Mouse (Mus musculus): Measurements from ENCODE around the gene Gm10638. TPM values are rescaled to one million over a fixed set of nuclear protein-coding genes. Genes with fewer than 3 reads are reported as not detected.

Gm10638 gene
- 1.7 and 1.8 TPM in 2 replicates for polyA plus RNA-seq (2015; fragmentation: Nextera tagmentation; extraction: Ambion mirVana)

GRCm38 (mm10) chr8:86745221-86745934 lies at the start of gene Gm10638, which contains the start of gene Siah1a:
Gm10638 (plus strand) TSS chr8:86745699.
Siah1a (minus strand) TSS chr8:86745934.
- H3K9me3 ChIP-seq (ENCODE audit: low read length), result no peaks in the 10 kb centered on the region
- no peaks in the 10 kb centered on the region for H3K27me3 ChIP-seq (ENCODE audit: insufficient read depth, low read length)
- H3K36me3 ChIP-seq (replicated peaks; ENCODE audit: insufficient read depth, low read length), result no peaks in the 10 kb centered on the region
- ATAC-seq, result peak; percentile 76
- peak within 1 kb of the TSS; percentile 99 for H3K9ac ChIP-seq (replicated peaks)
- DNase-seq, result peak; percentile 73
- peak within 1 kb of the TSS; percentile 97 for H3K4me2 ChIP-seq (ENCODE audit: low read depth, low read length)
- H3K4me3 ChIP-seq (ENCODE audit: low read depth, low read length), result peak within 1 kb of the TSS; percentile 77
- TF ChIP-seq EP300 (IDR thresholded peaks at IDR 0.05; ENCODE audit: low read depth) (no peak), CTCF (IDR thresholded peaks at IDR 0.05; ENCODE audit: low read depth) (no peak)
- WGBS (ENCODE audit: insufficient replicate concordance), result 4% methylated on average over 51 of the region's 88 CpGs
- H3K4me1 ChIP-seq (ENCODE audit: insufficient read depth), result peaks cover 29% of the 10 kb centered on the region
- peak within 1 kb of the TSS; percentile 95 for H3K27ac ChIP-seq (ENCODE audit: low read depth)

GRCm38 (mm10) chr8:86695703-86696102 lies 49.8 kb upstream of the Gm10638 start:
- ATAC-seq, result no peak
- Histone ChIP-seq H3K9ac (replicated peaks) (no peak overlapping the region), H3K4me1 (ENCODE audit: insufficient read depth) (no peaks in the 10 kb centered on the region), H3K9me3 (ENCODE audit: low read length) (no peaks in the 10 kb centered on the region), H3K27ac (ENCODE audit: low read depth) (no peak overlapping the region), H3K4me2 (ENCODE audit: low read depth, low read length) (no peak overlapping the region), H3K4me3 (ENCODE audit: low read depth, low read length) (no peak overlapping the region), H3K27me3 (ENCODE audit: insufficient read depth, low read length) (no peaks in the 10 kb centered on the region), H3K36me3 (replicated peaks; ENCODE audit: insufficient read depth, low read length) (peaks cover 29% of the 10 kb centered on the region)
- DNase-seq, result no peak
- no peak for TF ChIP-seq CTCF (IDR thresholded peaks at IDR 0.05; ENCODE audit: low read depth)
- no peak for TF ChIP-seq EP300 (IDR thresholded peaks at IDR 0.05; ENCODE audit: low read depth)
- WGBS (ENCODE audit: insufficient replicate concordance), result 76% methylated on average over 2 of the region's 2 CpGs

DNA sequence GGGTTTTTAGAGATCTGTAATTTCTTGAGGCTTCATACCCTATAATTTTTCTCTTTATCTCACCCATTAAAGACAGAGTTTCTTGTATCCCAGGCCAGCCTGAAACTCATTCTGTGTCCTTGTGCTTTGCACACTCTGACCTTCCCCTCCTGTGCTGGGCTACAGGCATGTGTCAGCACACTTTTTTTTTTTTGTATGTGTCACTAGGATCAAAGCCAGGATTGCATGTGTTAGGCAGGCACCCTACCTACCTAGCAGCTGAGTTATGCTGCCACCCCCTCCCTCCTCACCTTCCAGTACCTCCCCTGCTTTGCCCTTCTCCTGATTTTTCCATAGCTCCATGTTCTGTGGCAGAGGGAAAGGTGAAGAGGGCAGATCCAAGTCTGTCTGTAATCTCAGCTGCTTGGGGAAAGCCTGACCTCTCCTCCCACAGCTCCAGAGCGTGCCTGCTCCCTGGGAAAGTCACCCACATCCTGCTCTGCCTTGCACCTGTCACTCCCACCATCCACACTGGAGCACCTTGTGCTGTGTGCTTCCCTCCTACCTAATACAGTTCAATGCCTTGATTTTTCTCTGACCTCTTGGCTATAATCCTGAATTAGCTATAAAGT lies 46.6 kb upstream of the Gm10638 start:
- 67% methylated on average over 1 of the region's 1 CpGs for WGBS (ENCODE audit: insufficient replicate concordance)
- ATAC-seq (no peak), DNase-seq (no peak)
- Histone ChIP-seq H3K4me2 (ENCODE audit: low read depth, low read length) (no peak overlapping the region), H3K9me3 (ENCODE audit: low read length) (no peaks in the 10 kb centered on the region), H3K27ac (ENCODE audit: low read depth) (no peak overlapping the region), H3K4me3 (ENCODE audit: low read depth, low read length) (no peak overlapping the region), H3K9ac (replicated peaks) (no peak overlapping the region), H3K27me3 (ENCODE audit: insufficient read depth, low read length) (no peaks in the 10 kb centered on the region), H3K36me3 (replicated peaks; ENCODE audit: insufficient read depth, low read length) (peaks cover 33% of the 10 kb centered on the region), H3K4me1 (ENCODE audit: insufficient read depth) (no peaks in the 10 kb centered on the region)
- TF ChIP-seq EP300 (IDR thresholded peaks at IDR 0.05; ENCODE audit: low read depth), result no peak
- TF ChIP-seq CTCF (IDR thresholded peaks at IDR 0.05; ENCODE audit: low read depth), result no peak

DNA sequence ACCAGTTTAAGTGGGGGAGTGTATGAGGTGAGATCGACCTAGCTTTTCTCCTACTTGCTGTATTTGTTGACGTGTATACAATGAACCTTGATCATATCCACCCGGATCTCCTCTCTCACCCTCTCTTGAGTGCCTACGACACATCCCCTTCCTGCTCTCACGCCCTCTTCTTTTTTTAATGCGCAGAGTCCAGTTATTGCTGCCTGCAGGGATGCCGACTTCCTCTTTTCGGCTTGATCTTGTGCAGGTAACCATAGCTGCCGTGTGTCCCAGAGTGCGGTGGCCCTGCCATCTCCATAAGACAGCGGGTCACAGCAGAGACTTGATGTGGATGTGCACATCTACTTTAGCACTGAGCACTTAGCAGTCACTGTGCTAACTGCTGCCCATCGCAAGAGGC lies 46.0 kb upstream of the Gm10638 start:
- H3K4me1 ChIP-seq (ENCODE audit: insufficient read depth), result no peaks in the 10 kb centered on the region
- ATAC-seq (no peak), DNase-seq (no peak)
- H3K36me3 ChIP-seq (replicated peaks; ENCODE audit: insufficient read depth, low read length), result peaks cover 31% of the 10 kb centered on the region
- no peak overlapping the region for H3K4me2 ChIP-seq (ENCODE audit: low read depth, low read length)
- no peaks in the 10 kb centered on the region for H3K9me3 ChIP-seq (ENCODE audit: low read length)
- H3K4me3 ChIP-seq (ENCODE audit: low read depth, low read length), result no peak overlapping the region
- H3K27me3 ChIP-seq (ENCODE audit: insufficient read depth, low read length), result no peaks in the 10 kb centered on the region
- no peak overlapping the region for H3K27ac ChIP-seq (ENCODE audit: low read depth)
- TF ChIP-seq CTCF (IDR thresholded peaks at IDR 0.05; ENCODE audit: low read depth), result no peak
- TF ChIP-seq EP300 (IDR thresholded peaks at IDR 0.05; ENCODE audit: low read depth), result no peak
- WGBS (ENCODE audit: insufficient replicate concordance), result 76% methylated on average over 12 of the region's 12 CpGs
- H3K9ac ChIP-seq (replicated peaks), result no peak overlapping the region

- TF ChIP-seq CTCF (IDR thresholded peaks at IDR 0.05; ENCODE audit: low read depth) (no peak), EP300 (IDR thresholded peaks at IDR 0.05; ENCODE audit: low read depth) (peak; percentile 58; the same call in 1 of the 2 replicates)
- ATAC-seq (peak; percentile 36; the same call in 1 of the 2 replicates), DNase-seq (no peak)
- WGBS (ENCODE audit: insufficient replicate concordance), result 58% methylated on average over 3 of the region's 3 CpGs
- Histone ChIP-seq H3K27ac (ENCODE audit: low read depth) (no peak overlapping the region), H3K36me3 (replicated peaks; ENCODE audit: insufficient read depth, low read length) (peaks cover 24% of the 10 kb centered on the region), H3K4me1 (ENCODE audit: insufficient read depth) (no peaks in the 10 kb centered on the region), H3K4me3 (ENCODE audit: low read depth, low read length) (no peak overlapping the region), H3K9me3 (ENCODE audit: low read length) (no peaks in the 10 kb centered on the region), H3K4me2 (ENCODE audit: low read depth, low read length) (no peak overlapping the region), H3K9ac (replicated peaks) (no peak overlapping the region), H3K27me3 (ENCODE audit: insufficient read depth, low read length) (no peaks in the 10 kb centered on the region)
Measured at GRCm38 (mm10) chr8:86702453-86702852, 43.0 kb upstream of the Gm10638 start.

DNA sequence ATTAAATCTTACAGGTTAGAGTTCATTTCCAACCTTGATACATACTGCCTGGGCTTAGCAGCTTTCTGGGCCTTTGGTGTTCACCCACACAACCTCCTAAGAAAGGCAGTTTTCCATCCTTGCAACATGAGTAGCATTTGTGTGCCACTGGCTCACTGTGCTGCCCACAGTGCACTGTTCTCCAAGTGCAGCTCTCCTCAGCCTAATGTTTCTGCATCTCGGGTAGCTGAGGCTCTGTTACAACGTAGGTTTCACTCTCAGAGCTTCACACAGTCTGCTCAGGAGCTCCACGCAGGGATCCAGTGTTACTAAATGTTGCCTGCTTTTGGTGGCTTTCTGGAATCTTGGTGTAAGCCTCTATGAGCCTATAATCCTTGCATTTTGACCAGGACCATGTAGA lies 40.2 kb upstream of the Gm10638 start:
- TF ChIP-seq EP300 (IDR thresholded peaks at IDR 0.05; ENCODE audit: low read depth) (no peak), CTCF (IDR thresholded peaks at IDR 0.05; ENCODE audit: low read depth) (no peak)
- DNase-seq (no peak), ATAC-seq (no peak)
- Histone ChIP-seq H3K36me3 (replicated peaks; ENCODE audit: insufficient read depth, low read length) (peaks cover 33% of the 10 kb centered on the region), H3K4me2 (ENCODE audit: low read depth, low read length) (no peak overlapping the region), H3K9me3 (ENCODE audit: low read length) (no peaks in the 10 kb centered on the region), H3K27ac (ENCODE audit: low read depth) (no peak overlapping the region), H3K4me1 (ENCODE audit: insufficient read depth) (peaks cover 9% of the 10 kb centered on the region), H3K9ac (replicated peaks) (no peak overlapping the region), H3K27me3 (ENCODE audit: insufficient read depth, low read length) (no peaks in the 10 kb centered on the region), H3K4me3 (ENCODE audit: low read depth, low read length) (no peak overlapping the region)
- WGBS (ENCODE audit: insufficient replicate concordance), result 83% methylated on average over 3 of the region's 3 CpGs
